Mouse (Mus musculus): ENCODE measurements at regions not wholly inside any gene's neighbourhood (a gene's known extent, or its start where the extent isn't known, plus 50 kb on each side); places are given as distances from the start of the nearest gene placed in this dataset.
A peak's percentile ranks its signal among the peaks of the same experiment; 100 is the strongest.

DNA sequence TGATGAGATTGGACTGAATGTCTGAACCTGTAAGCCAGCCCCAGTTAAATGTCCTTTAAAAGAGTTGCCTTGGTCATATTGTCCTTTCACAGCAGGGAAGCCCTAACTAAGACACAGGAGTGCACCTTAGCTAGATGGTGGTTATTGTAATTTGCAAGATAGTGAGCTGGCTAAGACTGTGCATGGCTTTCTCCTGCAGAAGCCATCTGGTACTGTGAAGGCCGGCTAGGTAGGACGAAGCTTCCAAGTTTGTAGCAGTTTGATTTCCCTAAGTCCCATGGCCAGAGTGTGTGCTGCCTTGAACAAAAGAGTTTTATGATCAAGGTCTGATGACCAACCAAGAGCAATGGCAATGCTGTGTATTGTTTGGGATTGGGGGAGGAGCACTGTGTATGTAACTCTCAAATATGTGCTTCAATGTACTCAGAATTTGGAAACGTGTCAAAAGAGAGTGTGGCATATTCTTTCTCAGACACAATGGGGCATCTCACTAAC, 356.6 kb upstream of the Mmadhc start:
- no peak for DNase-seq (ENCODE audit: low spot score)

DNA sequence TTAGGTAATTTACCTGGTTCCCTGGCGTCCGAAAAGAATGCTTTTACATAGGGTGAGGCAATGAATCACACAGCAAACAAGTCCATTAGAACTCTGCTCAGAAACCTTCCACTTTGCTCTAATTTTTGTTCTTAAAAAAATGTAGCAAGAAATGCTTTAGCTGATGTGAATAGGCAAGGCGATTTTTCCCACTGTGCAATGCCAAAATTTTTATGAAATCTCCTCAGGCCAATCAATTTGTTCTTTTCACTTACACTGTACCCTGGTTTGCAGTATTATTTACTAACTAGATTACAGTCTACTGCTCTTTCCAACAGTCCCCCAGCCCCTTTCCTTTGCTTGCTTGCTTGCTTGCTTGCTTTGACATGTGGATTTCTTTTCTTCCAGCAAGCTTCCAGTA, 353.1 kb upstream of the Mmadhc start:
- no peak for DNase-seq (ENCODE audit: low spot score)

DNA sequence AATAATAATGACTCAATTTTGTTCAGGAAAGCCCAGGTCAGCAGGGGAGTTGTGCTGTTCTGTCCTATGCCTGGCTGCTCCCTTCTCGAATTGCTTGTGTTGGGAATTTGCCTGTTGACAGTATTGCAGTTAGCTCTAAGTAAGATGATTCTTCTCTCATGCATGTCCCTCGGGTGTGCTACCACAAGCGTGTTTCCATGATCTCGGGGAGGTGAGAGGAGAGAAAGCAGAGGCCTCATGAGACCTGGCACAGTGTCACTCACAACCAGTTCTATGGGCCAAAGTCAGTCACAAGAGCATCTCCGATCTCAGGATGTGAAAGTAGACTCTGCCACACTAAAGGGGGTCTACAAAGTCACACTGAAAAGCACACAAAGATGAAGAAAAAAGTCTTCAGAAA, 346.6 kb upstream of the Mmadhc start:
- DNase-seq (ENCODE audit: low spot score): no peak

DNA sequence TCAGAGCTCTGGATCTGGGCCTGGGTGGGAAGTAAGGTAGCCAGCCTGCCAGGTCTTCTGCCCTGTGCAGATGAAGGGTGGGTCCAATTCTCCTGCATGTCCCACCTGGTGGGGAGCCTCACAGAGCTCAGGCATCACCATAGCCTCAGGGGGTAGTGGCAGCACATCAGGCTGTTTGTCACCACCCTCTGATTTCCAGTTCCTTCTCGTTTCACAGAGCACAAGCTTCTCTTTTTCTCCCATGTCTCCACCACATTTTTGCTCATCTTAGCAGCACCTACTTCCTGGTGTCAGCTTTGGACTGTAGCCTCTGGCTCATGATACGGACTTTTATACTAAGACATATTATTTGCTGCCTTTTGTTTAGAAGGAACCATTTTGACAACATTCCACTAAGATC, 345.6 kb upstream of the Mmadhc start:
- no peak for DNase-seq (ENCODE audit: low spot score)

DNA sequence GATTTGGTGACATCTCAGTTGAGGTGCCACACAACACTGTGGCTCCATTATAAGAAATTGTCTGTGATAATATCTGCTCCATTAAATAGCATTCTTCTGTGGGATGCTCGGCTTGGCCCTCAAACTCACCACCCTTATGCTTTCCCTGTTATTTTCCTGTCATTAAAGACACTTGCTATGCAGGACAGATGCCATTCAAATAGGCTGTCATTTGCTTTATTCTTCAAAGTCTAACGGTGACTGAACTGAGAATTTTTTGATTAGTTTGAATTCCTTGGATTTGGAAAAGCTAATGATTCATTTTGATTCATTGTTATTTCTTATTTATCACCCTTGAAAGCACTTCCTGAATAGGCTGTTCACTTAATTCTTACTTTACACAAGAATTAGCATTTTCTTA, 339.3 kb upstream of the Mmadhc start:
- no peak for DNase-seq (ENCODE audit: low spot score)

DNA sequence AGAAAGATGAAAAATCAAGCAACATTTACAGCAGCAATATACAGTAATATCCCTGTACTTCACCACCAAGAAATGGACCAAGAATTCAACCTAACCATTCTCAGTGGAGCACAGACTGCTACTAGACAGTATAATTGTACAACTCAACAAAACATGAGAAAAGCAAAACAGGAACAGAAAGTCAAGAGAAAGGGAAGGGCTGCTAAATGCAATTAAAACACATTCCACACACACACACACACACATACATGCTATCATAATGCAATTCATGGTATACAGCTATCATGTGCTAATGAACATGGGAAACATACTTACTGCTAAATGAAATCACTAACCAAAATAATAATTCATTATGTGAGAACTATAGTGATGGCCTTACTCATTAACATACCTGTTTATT, 335.2 kb upstream of the Mmadhc start:
- DNase-seq (ENCODE audit: low spot score): no peak

DNA sequence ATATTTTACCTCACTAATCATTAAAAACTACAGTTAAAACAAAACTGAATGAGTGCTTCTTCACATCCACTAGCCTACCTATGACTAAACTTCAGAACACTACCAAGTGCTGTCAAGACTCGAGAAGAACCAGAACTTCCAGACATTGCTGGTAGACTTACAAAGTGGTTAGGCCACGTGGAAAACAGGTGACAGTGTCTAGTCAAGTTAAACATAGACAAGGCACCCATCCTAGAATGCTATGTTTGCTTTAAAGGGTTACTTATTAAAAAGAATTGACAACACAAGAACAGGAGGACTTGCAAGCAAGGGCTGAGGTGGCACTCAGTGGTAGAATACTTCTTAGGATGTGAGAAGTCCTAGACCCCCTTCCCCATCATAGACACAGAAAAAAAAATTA, 330.9 kb upstream of the Mmadhc start:
- DNase-seq (ENCODE audit: low spot score): no peak

DNA sequence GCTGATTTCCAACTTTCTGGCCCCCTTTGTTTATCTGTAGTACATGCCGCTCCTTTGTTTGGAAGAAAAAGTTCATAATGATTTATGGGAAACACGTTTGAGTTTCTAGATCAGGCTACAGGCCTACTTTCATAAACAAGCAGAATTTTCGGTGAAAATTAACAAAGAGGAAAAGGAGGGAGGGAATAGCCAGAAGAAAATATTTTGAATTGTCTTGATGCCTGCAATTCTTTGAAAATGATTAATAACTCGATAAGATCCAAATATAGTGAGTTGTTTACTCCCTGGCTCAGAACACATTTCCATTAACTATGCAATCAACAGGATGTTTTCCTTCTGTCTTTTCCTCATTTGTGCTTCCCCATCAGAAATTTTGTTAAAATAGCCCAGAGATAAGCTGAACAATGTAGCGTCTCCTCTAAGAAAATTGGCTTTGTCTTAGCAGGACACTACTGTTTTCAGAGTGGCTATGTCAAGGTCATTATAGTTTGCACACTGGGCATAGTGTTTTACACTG, 328.7 kb upstream of the Mmadhc start:
- no peak for DNase-seq (ENCODE audit: low spot score)

DNA sequence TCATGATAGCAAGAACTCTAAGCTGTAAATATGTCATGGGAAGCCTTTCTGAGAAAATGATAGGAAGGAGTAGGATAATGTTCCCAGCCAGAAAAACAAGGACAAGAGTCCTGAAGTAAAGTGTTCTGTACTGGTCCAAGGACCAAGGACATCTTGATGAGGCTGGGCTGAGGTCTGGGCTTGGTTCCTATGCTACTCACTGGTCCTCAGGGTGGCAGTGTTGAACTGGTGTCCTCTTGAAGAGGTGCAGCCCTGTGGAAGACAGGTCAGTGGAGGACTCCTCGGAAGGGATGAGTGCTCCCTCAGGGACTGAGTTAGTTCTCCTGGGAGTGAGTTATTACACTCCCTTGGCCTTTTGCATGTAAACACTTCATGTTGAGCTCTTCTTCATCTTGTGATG, 312.5 kb upstream of the Mmadhc start:
- DNase-seq (ENCODE audit: low spot score): no peak

DNA sequence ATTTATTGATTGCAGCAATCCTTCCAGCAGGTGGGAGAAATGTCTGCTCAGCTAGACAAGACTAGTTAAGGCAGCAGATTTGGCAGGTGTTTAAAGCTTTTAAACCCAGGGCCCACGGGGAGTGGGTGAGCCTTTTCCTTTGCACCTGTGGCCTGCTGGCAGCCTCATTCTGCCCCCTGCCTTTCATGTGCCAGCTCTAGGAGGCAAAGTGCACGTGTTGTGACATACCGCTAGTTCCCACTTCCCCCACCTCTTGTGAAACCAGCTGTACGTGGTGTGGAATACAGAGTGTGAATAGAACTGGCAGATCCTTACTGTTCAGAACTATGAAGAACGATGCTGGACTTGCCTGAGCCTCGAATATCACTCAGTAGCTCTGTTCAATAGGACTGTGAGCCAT, 292.6 kb upstream of the Mmadhc start:
- DNase-seq (ENCODE audit: low spot score): peak; percentile 87

DNA sequence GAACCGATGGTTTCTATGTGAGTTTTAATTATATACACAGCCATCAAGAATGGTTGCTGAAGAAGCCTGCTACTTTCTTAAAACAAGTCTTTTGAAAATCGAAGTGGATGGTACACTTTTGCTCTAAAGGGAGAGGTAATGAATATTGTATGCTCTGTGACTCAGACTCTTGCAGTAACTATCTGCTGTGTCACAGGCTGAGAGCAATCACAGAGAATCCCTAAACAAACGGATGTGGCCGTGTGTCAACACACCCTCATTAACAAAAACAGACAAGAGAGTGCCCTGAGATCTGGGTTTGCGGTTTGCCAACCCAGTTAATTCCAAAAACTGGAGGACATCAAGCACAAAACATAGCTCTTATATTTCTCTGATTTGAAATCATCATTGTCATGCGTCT, 292.1 kb upstream of the Mmadhc start:
- peak; percentile 9 for DNase-seq (ENCODE audit: low spot score)

DNA sequence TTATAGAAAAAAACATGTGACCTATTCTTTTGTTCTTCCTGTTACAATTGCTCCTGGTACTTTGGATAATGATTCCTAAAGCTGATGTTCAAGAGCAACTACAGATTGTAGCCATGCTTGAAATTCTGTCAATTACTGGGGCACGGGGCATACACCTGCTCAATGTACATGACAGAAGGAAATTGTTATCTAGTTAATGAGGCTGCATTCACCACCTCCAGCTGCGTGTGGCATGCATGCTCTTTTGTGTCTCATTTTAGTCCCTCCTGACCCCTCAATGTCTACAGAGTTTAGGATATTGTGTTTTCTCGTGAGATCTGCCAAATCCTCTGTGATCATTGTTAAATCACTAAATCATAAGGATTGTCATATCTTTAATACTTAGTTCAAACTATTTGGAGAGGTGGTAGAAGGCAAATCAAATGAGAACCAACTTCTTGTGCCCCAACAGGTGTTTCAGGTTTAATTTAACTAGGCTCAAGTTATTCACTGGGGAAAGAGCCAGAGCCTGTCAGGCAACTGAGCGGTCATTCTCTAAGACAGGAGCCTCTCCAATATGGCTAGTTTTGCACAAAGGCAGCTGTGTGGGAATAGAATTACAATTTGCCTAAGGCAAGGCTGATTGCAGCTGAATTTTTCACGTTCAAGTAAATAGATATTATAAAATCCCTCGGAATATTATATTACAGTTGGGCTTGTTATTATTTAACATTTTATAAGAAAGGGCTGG, 289.9 kb upstream of the Mmadhc start:
- DNase-seq (ENCODE audit: low spot score): no peak

DNA sequence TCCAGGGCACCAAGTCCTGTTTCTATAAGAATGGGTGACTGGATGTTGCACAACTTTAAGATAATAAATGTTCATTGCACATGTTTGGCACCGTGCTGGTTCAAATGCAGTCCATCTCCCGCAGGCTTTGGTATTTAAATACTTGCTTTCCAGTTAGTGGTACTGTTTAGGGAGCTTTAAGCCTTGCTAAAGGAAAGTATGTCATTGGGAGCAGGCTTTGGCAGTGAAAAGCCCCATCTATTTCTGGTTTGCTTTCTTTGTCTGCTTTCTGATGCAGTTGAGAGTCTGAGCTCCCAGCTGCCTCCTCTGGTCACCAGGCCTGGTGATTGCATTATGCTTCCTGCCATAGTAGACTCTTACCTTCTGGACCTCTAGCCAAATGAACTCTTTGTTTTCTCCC, 283.0 kb upstream of the Mmadhc start:
- DNase-seq (ENCODE audit: low spot score): no peak

DNA sequence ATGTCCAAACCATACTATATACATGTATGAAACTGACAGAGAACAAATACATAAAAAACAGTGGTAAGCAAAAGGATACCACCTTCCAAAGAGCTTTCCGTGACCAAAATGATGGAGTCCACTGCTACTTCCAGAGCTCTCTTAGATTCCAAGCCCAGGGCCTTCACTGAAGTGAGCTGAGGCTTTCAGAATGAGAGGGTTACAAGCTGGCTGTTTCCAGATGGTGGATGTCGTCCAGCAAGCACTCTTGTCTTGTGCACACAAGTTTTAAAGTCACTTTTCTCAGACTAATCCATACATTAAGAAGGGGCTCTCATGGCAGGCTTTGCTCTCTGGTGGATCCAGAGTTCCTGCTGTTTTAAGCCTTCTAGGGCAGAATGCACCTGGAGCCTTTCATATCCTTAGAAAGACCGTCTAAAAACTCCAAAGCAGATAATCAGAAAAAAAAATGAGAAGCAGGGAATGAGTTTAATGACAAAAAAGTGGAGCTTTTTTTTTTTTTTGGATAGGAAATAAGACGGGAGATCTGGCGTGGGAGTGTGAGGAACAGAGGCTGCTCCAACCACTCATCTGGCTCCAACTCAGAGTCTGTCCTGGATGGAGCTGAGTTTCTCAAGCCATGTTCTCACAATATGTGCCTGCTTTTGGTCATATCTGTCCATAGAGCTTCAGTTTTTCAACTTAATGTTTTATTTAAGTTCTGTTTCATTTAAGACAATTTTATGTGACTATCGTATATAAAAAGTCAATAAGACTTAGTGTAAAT, 281.9 kb upstream of the Mmadhc start:
- DNase-seq (ENCODE audit: low spot score): no peak

DNA sequence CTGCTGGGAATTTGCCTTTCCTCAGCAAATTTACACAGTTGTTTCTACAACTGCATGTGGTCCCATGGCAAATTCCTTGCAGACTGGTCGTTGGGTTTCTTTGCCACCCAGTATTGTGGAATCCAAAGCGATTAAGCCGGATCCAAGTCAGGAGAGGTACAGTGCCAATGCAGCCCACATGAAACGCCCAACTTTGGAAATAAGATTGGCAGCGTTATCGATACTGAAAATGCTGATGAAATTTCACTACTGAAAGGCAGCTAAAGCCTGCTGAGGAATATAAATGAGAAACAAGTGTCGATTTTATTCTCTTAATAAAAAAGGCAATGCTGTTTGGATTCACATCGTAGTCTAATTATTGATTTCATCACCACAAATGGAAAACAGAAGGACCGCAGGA, 281.1 kb upstream of the Mmadhc start:
- no peak for DNase-seq (ENCODE audit: low spot score)

DNA sequence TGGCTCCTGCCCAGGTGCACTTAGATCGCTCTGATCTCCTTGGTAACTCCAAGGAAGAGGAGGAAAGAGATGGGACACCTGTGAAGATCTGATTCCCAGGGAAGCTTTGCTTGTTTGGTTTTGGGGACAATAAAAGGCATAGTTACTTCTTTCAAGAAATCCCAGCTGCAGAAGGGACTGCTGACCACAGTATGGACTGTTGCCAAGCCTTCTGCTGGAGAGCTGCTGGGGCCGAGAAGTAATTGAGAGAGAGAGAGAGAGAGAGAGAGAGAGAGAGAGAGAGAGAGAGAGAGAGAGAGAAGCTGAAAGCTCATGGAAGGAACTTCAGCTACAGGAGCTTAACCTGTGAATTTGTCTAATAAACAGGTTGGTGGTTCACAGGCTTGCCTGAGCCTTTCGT, 276.9 kb upstream of the Mmadhc start:
- no peak for DNase-seq (ENCODE audit: low spot score)

DNA sequence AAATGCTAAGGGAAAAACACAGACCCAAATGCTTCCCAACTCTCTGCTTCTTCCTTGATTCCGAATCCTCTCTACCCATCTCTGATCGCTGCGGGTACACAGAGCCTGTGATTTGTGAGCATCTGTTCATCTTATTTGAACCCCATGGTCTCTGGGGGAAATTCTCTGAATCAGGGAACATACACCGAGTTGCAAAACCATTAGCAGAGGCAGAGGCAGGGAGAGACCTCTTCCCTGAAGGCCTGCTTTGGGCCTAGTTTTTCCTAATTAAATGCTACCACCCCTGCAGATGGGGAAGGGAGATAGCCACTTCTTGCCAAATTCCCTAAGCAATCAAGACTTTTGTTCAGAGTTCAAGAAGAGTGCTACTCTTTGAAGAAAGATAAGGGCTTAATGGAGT, 274.4 kb upstream of the Mmadhc start:
- DNase-seq (ENCODE audit: low spot score): no peak

DNA sequence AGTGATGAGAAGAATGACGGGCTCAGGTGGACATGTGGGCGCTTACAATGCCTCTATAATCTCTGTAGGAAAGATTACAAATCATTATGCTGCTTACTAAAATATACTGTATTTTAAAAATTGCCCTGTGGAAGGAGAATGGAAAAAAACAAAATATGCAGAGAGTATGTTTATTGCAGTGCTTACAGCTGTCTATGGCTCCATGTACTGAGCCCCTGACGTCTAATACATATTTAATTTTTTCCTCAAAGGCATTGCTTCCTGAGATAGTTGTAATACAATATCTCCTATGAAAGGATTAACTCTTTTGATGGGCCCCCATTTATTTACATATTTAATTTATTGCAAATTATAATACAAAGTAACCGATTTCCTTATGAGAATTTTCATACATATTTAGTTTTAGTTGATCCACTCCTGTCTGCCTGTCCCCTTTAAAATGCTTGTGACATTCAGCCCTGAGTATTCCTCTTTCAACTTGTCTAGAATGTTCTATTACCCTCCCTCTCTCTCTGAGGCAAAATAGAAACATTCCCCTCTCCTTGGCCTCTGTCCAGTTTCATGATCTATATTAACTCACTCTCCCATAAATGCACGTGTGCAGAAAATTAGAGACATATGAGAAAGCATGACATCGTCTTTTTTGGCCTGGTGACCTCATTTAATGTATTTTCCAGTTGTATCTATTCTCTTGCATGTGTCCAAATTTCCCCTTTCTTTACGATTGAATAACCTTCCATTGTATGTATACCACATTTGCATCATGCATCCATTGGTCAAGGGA, 273.1 kb upstream of the Mmadhc start:
- DNase-seq (ENCODE audit: low spot score): no peak

DNA sequence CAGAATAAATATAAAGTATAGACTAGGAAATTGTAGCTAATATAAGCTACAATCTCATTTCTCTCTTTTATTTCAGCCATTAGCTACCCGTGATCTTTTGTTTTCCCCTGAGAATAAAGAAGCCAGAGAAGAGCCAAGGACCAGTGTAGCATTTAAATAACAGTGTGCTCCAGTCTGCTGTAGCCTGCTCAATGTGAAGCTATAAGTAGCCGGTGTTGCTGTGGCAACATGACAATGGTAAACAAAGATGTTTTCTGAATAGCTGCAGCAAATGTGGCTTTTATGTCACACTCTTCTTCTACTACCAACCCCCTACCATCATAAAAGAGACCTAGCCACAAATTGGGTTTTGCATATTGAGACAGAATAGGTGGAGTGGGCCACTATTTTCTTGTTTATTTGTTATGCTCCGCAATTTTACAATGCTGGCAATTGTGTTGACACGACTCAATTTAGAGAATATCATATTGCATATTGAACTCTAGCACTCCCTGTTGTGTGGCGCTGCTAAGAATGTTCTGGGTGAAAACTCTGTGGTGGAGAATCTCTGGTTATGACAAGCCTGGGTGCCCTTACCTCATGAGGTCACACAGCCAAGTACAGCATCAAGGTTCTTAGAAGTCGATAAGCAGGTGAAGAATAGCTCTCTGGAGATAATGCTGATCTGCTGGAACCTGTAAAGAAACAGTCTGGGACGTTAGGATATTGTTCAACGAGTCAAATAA, 272.3 kb upstream of the Mmadhc start:
- DNase-seq (ENCODE audit: low spot score): no peak

DNA sequence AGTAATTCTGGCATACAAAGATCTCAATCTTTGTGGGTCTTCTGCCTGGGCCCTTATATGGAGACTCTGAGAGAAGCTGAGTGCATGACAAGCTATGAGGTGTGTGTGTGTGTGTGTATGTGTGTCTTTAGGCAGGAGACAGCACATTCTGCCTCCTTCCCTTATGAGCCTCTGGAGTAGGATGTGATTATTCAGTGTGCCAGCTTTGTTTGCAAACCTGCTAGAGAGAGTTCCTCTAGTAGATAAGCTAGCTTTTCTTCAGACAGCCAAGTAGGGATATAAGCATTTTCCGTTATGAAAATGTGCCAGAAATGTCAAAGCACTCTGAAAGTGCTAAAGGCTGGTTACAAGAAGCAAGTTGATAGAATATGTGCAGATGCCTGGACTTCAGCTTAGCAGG, 270.9 kb upstream of the Mmadhc start:
- no peak for DNase-seq (ENCODE audit: low spot score)

DNA sequence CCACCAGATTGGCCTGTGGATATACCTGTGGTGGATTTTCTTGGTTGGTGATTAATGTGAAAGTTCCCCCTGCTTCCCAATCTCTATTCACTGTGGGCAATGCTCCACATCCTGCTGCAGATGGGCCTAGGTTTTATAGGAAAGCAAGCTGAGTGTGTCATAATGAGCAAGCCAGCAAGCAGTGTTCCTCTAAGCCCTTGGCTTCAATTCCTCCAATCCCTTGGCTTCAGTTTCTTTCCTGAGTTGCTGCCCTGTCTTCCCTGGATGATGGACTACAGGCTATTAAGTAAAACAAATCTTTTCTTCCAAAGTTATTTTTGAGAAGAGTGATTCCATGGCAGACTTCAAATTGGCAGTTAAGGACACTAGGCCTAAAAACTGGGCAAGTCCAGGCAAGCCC, 257.4 kb upstream of the Mmadhc start:
- DNase-seq (ENCODE audit: low spot score): no peak

Data from thymus, postnatal 0 days (tissue).